Mouse (Mus musculus) monocyte, adult 5-6 weeks (primary cell): ENCODE data around the gene Ensa. TPM values are rescaled to one million over a fixed set of nuclear protein-coding genes. Genes with fewer than 3 reads are reported as not detected.
"Not testable (repeated sequence)": the region's sequence is repeated elsewhere in the genome, so short reads cannot be mapped to it uniquely, and the experiment has no call there.

Experiments
- ATAC-seq: fragments of 153-309, 156-312 bp; replicated peaks from 2 replicates; pipeline ENCODE4 v1.8.0; 2017; ENCODE audit warnings: mild to moderate bottlenecking; ENCODE audit not compliant: low TSS enrichment, insufficient number of reproducible peaks, severe bottlenecking, poor library complexity, low FRiP score
- total RNA-seq: library from RNA; stranded (forward); fragments of 200-1000, 200-491, 200-594 nt; gene quantifications from 3 replicates; pipeline ENCODE4 v1.2.3, GENCODE M21; 2017

Gene Ensa
- total RNA-seq, 1 experiment from 2014 or later, result 131 TPM

- ATAC-seq, result no peak; the same call in 1 of the 2 replicates
Observed at GRCm38 (mm10) chr3:95658868-95659712, 34.3 kb downstream of the Ensa start.

- no peak for ATAC-seq
Observed at GRCm38 (mm10) chr3:95659948-95660347, 35.2 kb downstream of the Ensa start.

GRCm38 (mm10) chr3:95660788-95661478, 36.1 kb downstream of the Ensa start:
- no peak for ATAC-seq

GRCm38 (mm10) chr3:95661945-95662715, 37.3 kb downstream of the Ensa start:
- ATAC-seq, result no peak

- ATAC-seq, result no peak
Observed at GRCm38 (mm10) chr3:95662724-95663449, 38.1 kb downstream of the Ensa start.

GRCm38 (mm10) chr3:95663486-95663885, 38.7 kb downstream of the Ensa start:
- no peak for ATAC-seq

- no peak for ATAC-seq
Observed at GRCm38 (mm10) chr3:95663969-95664608, 39.3 kb downstream of the Ensa start.

GRCm38 (mm10) chr3:95664940-95665352, 40.2 kb downstream of the Ensa start:
- ATAC-seq, result no peak

GRCm38 (mm10) chr3:95666124-95666844, 41.5 kb downstream of the Ensa start:
- ATAC-seq, result no peak

- no peak for ATAC-seq
Observed at GRCm38 (mm10) chr3:95667521-95667920, 42.7 kb downstream of the Ensa start.

GRCm38 (mm10) chr3:95668026-95668425, 43.2 kb downstream of the Ensa start:
- no peak for ATAC-seq

GRCm38 (mm10) chr3:95668589-95669308, 44.0 kb downstream of the Ensa start:
- peak; percentile 14 for ATAC-seq

- ATAC-seq, result peak; percentile 18; the same call in 1 of the 2 replicates
Observed at GRCm38 (mm10) chr3:95669309-95669665, 44.5 kb downstream of the Ensa start.

GRCm38 (mm10) chr3:95670419-95670818, 45.6 kb downstream of the Ensa start:
- ATAC-seq, result not testable (repeated sequence)

- ATAC-seq, result no peak
Observed at GRCm38 (mm10) chr3:95671201-95671600, 46.4 kb downstream of the Ensa start.

GRCm38 (mm10) chr3:95672461-95672860, 47.7 kb downstream of the Ensa start:
- no peak for ATAC-seq
